Mouse (Mus musculus): ENCODE results near the gene Gm6377.

The Gm6377 gene

GRCm38 (mm10) chrX:109196468-109196867, at the start of gene Gm6377:
Gm6377 (plus strand) TSS chrX:109196756.
- no peak for DNase-seq (ENCODE audit: low spot score)

- no peak for DNase-seq (ENCODE audit: low spot score)
These were observed 49.4 kb upstream of the Gm6377 start for GRCm38 (mm10) chrX:109147108-109147507.

GRCm38 (mm10) chrX:109151228-109151627, 45.3 kb upstream of the Gm6377 start:
- no peak for DNase-seq (ENCODE audit: low spot score)

- DNase-seq (ENCODE audit: low spot score), result no peak
These were observed 36.2 kb upstream of the Gm6377 start for GRCm38 (mm10) chrX:109160326-109160725.

- no peak for DNase-seq (ENCODE audit: low spot score)
These were observed 35.7 kb upstream of the Gm6377 start for GRCm38 (mm10) chrX:109160901-109161300.

- no peak for DNase-seq (ENCODE audit: low spot score)
These were observed 21.5 kb upstream of the Gm6377 start for GRCm38 (mm10) chrX:109175038-109175437.

- DNase-seq (ENCODE audit: low spot score), result no peak
These were observed 21.1 kb upstream of the Gm6377 start for GRCm38 (mm10) chrX:109175470-109175869.

GRCm38 (mm10) chrX:109184706-109185478, 11.7 kb upstream of the Gm6377 start:
- DNase-seq (ENCODE audit: low spot score), result no peak

- no peak for DNase-seq (ENCODE audit: low spot score)
These were observed 6.9 kb upstream of the Gm6377 start for GRCm38 (mm10) chrX:109189607-109190006.

- no peak for DNase-seq (ENCODE audit: low spot score)
These were observed 5.6 kb upstream of the Gm6377 start for GRCm38 (mm10) chrX:109190969-109191368.

GRCm38 (mm10) chrX:109191436-109191835, 5.1 kb upstream of the Gm6377 start:
- DNase-seq (ENCODE audit: low spot score), result no peak

GRCm38 (mm10) chrX:109207843-109208242, 11.3 kb downstream of the Gm6377 start:
- no peak for DNase-seq (ENCODE audit: low spot score)

GRCm38 (mm10) chrX:109228720-109229119, 32.2 kb downstream of the Gm6377 start:
- DNase-seq (ENCODE audit: low spot score), result no peak

- no peak for DNase-seq (ENCODE audit: low spot score)
These were observed 39.0 kb downstream of the Gm6377 start for GRCm38 (mm10) chrX:109235383-109236036.

- no peak for DNase-seq (ENCODE audit: low spot score)
These were observed 41.6 kb downstream of the Gm6377 start for GRCm38 (mm10) chrX:109238163-109238562.
